Comparison of ENCODE assay signal across 9 mouse cellular contexts in the genomic region with DNA sequence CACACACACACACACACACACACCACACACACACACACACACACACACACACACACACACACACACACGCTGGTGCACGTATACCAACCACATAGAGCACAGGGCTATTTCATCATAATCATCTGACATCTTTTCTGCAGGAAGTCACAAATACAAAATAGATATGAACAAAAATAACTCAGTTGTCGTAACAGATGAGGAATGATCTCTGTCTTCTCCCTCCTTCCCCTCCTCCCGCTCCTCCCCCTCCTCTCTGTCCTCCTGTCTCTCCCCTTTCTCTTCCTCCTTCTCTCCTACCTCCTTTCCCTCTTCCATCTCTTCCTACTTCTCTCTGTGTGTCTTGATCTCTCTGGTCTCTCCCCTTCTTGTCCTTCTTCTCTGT.
DNase-seq lines count a peak whose midpoint lies in the region; ATAC-seq and TF ChIP-seq lines count a peak whose summit lies in the region.
"Had no signal": no experiment of that assay in that cellular context is flagged by ENCODE, and none has a peak within 500 bp of the region (broad histone marks: within the 10 kb centered on the region; RNA-seq: fewer than 3 reads in every experiment).

No protein-coding gene starts in this region.

- H3K4me1 ChIP-seq in heart, adult 2 months (ENCODE audit: control insufficient read depth, insufficient read depth, low read length): peaks cover 7% of the 10 kb centered on the region
- peaks cover 11% of the 10 kb centered on the region for H3K4me1 ChIP-seq in lung, embryonic 16.5 days (replicated peaks; ENCODE audit: control insufficient read depth, insufficient read depth, low read length)
- peaks cover 11% of the 10 kb centered on the region for H3K4me1 ChIP-seq in intestine, embryonic 15.5 days (replicated peaks)

- no peaks in the 10 kb centered on the region for H3K79me2 ChIP-seq in heart, adult 2 months (replicated peaks; ENCODE audit: control insufficient read depth, insufficient read depth, low read length)

- no peak overlapping the region for H3K4me3 ChIP-seq in heart, adult 2 months
- H3K4me3 ChIP-seq in lung, embryonic 16.5 days (ENCODE audit: low read length): no peak overlapping the region
- H3K4me3 ChIP-seq in intestine, embryonic 15.5 days (replicated peaks): no peak overlapping the region
- H3K4me3 ChIP-seq: neural tube, embryonic 15.5 days had no signal

- TF ChIP-seq CTCF in heart, adult 2 months (IDR thresholded peaks at IDR 0.05): no peak

- 42% methylated on average over 4 of the region's 4 CpGs for WGBS in heart, adult 2 months
- WGBS in lung, embryonic 16.5 days: 53% methylated on average over 4 of the region's 4 CpGs
- WGBS in intestine, embryonic 15.5 days: 48% methylated on average over 4 of the region's 4 CpGs

- no peaks in the 10 kb centered on the region for H3K27me3 ChIP-seq in heart, adult 2 months (ENCODE audit: control insufficient read depth, insufficient read depth, low read length)
- H3K27me3 ChIP-seq in lung, embryonic 16.5 days (ENCODE audit: control insufficient read depth, insufficient read depth, low read depth, low read length): no peaks in the 10 kb centered on the region
- no peaks in the 10 kb centered on the region for H3K27me3 ChIP-seq in intestine, embryonic 15.5 days (replicated peaks)
- H3K27me3 ChIP-seq: neural tube, embryonic 15.5 days had no signal

- no peaks in the 10 kb centered on the region for H3K9me3 ChIP-seq in lung, embryonic 16.5 days (ENCODE audit: control insufficient read depth, low read length)
- no peaks in the 10 kb centered on the region for H3K9me3 ChIP-seq in intestine, embryonic 15.5 days
- H3K9me3 ChIP-seq: neural tube, embryonic 15.5 days had no signal

- no peak overlapping the region for H3K9ac ChIP-seq in heart, adult 2 months (ENCODE audit: low read depth, low read length)
- H3K9ac ChIP-seq in lung, embryonic 16.5 days (ENCODE audit: low read length): no peak overlapping the region
- no peak overlapping the region for H3K9ac ChIP-seq in intestine, embryonic 15.5 days
- H3K9ac ChIP-seq: neural tube, embryonic 15.5 days had no signal

- intact Hi-C loops in heart, adult 2 months (cut with DNase I): loop anchor here (5.0 kb wide), 1 partner anchor 110 kb away; no protein-coding TSS in a partner anchor
- intact Hi-C loops in left cerebral cortex, postnatal 36 days (cut with DNase I): no loop called here

- peaks cover 3% of the 10 kb centered on the region for H3K36me3 ChIP-seq in heart, adult 2 months (ENCODE audit: control insufficient read depth, insufficient read depth, low read length)
- no peaks in the 10 kb centered on the region for H3K36me3 ChIP-seq in lung, embryonic 16.5 days (ENCODE audit: control insufficient read depth, insufficient read depth, low read length)
- H3K36me3 ChIP-seq in intestine, embryonic 15.5 days: no peaks in the 10 kb centered on the region
- H3K36me3 ChIP-seq: neural tube, embryonic 15.5 days had no signal

- TF ChIP-seq EP300 in heart, adult 2 months (IDR thresholded peaks at IDR 0.05; ENCODE audit: insufficient read depth, low read depth, low read length): no peak

- DNase-seq in heart, adult 2 months: no peak
- DNase-seq in heart, adult 8-10 months (ENCODE audit: low spot score): no peak
- no peak for DNase-seq in lung, adult 18-20 months
- DNase-seq in adrenal gland, adult 2 months: no peak
- no peak for DNase-seq in left cerebral cortex, postnatal 36 days (ENCODE audit: low spot score in 2 of 2)

- peak; percentile 45 for ATAC-seq in lung, embryonic 16.5 days (ENCODE audit: low read depth)
- peak; percentile 26; the same call in 1 of the 2 replicates for ATAC-seq in intestine, embryonic 15.5 days
- ATAC-seq in neutrophil, adult 5-6 weeks (ENCODE audit: extremely low read depth, insufficient number of reproducible peaks, low FRiP score, poor library complexity, severe bottlenecking): peak; percentile 15; the same call in 1 of the 2 replicates

- no peak overlapping the region; the same call in 1 of the 2 replicates for H3K4me2 ChIP-seq in lung, embryonic 16.5 days (ENCODE audit: low read depth, low read length)
- no peak overlapping the region for H3K4me2 ChIP-seq in intestine, embryonic 15.5 days (replicated peaks)
- H3K4me2 ChIP-seq: neural tube, embryonic 15.5 days had no signal

- peak overlapping the region; percentile 74 for H3K27ac ChIP-seq in heart, adult 2 months
- peak overlapping the region; percentile 90 for H3K27ac ChIP-seq in lung, embryonic 16.5 days (ENCODE audit: low read length)
- no peak overlapping the region for H3K27ac ChIP-seq in intestine, embryonic 15.5 days
- H3K27ac ChIP-seq: neural tube, embryonic 15.5 days had no signal

- TF ChIP-seq POLR2A in heart, adult 2 months (IDR thresholded peaks at IDR 0.05; ENCODE audit: insufficient read depth, low read depth, low read length): no peak
